In genomic region chr2:119355651-119356050, GRCm38 (mm10) we compare ENCODE assay signal across 9 mouse cellular contexts. TPM values are rescaled to one million over a fixed set of nuclear protein-coding genes. Genes with fewer than 3 reads are reported as not detected.
DNase-seq lines count a peak whose midpoint lies in the region; ATAC-seq and TF ChIP-seq lines count a peak whose summit lies in the region.
"Had no signal": no experiment of that assay in that cellular context is flagged by ENCODE, and none has a peak within 500 bp of the region (broad histone marks: within the 10 kb centered on the region; RNA-seq: fewer than 3 reads in every experiment).

No protein-coding gene starts in this region.

- no peak for TF ChIP-seq POLR2A in cerebellum, adult 2 months (IDR thresholded peaks at IDR 0.05; ENCODE audit: borderline replicate concordance, insufficient read depth, low read length)

- no peaks in the 10 kb centered on the region for H3K9me3 ChIP-seq in neural tube, embryonic 15.5 days (replicated peaks)

- peak; percentile 22 for DNase-seq in embryo, embryonic 10 days (ENCODE audit: low spot score)
- no peak for DNase-seq in embryo, embryonic 9.5 days (ENCODE audit: extremely low spot score)
- DNase-seq in 416B (ENCODE audit: low read depth) = peak; percentile 38
- peak; percentile 88 to 93 for DNase-seq in cerebellum, adult 2 months
- DNase-seq in heart, postnatal 14 days = peak; percentile 70 to 77
- DNase-seq in layer of hippocampus, postnatal 14 days (ENCODE audit: low spot score in 2 of 2) = no peak
- DNase-seq: lung, postnatal 36 days had no signal

- no peaks in the 10 kb centered on the region for H3K27me3 ChIP-seq in cerebellum, adult 2 months (ENCODE audit: control insufficient read depth, insufficient read depth, low read length)
- 0 out of 2 replicates have a peak, but pooled peaks cover 3% of the 10 kb centered on the region for H3K27me3 ChIP-seq in neural tube, embryonic 15.5 days (replicated peaks)

- no peak for ATAC-seq in neural tube, embryonic 15.5 days (ENCODE audit: low FRiP score)
- no peak for ATAC-seq in CD4-positive, CD25-positive, alpha-beta regulatory T cell, adult 4 months

- whole genome bisulfite sequencing in cerebellum, adult 2 months = 3% methylated on average over 7 of the region's 7 CpGs
- 33% methylated on average over 7 of the region's 7 CpGs for WGBS in neural tube, embryonic 15.5 days

- intact Hi-C loops in heart, postnatal 14 days (cut with DNase I) = no loop called here

- H3K4me3 ChIP-seq in cerebellum, adult 2 months (replicated peaks; ENCODE audit: insufficient read depth, low read depth, low read length) = no peak overlapping the region
- no peak overlapping the region for H3K4me3 ChIP-seq in neural tube, embryonic 15.5 days (replicated peaks)

- peak overlapping the region; percentile 17 for H3K27ac ChIP-seq in cerebellum, adult 2 months (ENCODE audit: insufficient read depth, low read length)
- H3K27ac ChIP-seq in neural tube, embryonic 15.5 days (replicated peaks) = no peak overlapping the region

- H3K4me1 ChIP-seq in cerebellum, adult 2 months (ENCODE audit: control insufficient read depth, insufficient read depth, low read length) = peaks cover 20% of the 10 kb centered on the region; the same call in 1 of the 2 replicates
- H3K4me1 ChIP-seq in neural tube, embryonic 15.5 days = peaks cover 13% of the 10 kb centered on the region

- no peak overlapping the region for H3K4me2 ChIP-seq in neural tube, embryonic 15.5 days

- peak; percentile 21; the same call in 1 of the 2 replicates for TF ChIP-seq CTCF in cerebellum, adult 2 months (IDR thresholded peaks at IDR 0.05; ENCODE audit: borderline replicate concordance, insufficient read depth, low read depth, low read length)

- H3K36me3 ChIP-seq in neural tube, embryonic 15.5 days = peaks cover 7% of the 10 kb centered on the region

- H3K9ac ChIP-seq in neural tube, embryonic 15.5 days (replicated peaks) = no peak overlapping the region

RNA-seq across cellular contexts. Expression of gene Chac1, which starts 4.6 kb away (rescaled TPM):
- polyA plus RNA-seq in cerebellum, adult 2 months (2012; rRNA removed) = 8.1 and 9.8 TPM in 2 replicates
- 10 to 100 TPM; 12.8 to 13.0 TPM for total RNA-seq in heart, postnatal 14 days (2021)
- 11.3 and 12.1 TPM in 2 replicates for polyA plus RNA-seq in neural tube, embryonic 15.5 days (2015; fragmentation: Nextera tagmentation; extraction: Ambion mirVana)
- not detected for polyA plus RNA-seq in CD4-positive, CD25-positive, alpha-beta regulatory T cell, adult 4 months (2017; shearing (Covaris generic))
- 1 to 10 TPM; 6.6 to 7.8 TPM for total RNA-seq in layer of hippocampus, postnatal 14 days (2021)

RNA-seq across cellular contexts. Expression of gene Dll4, which starts 30.1 kb away (rescaled TPM):
- polyA plus RNA-seq in cerebellum, adult 2 months (2012; rRNA removed) = 3.1 and 4.1 TPM in 2 replicates
- 10 to 100 TPM; 19.5 to 22.3 TPM for total RNA-seq in heart, postnatal 14 days (2021)
- 3.9 and 10.4 TPM in 2 replicates for polyA plus RNA-seq in neural tube, embryonic 15.5 days (2015; fragmentation: Nextera tagmentation; extraction: Ambion mirVana)
- not detected for polyA plus RNA-seq in CD4-positive, CD25-positive, alpha-beta regulatory T cell, adult 4 months (2017; shearing (Covaris generic))
- total RNA-seq in layer of hippocampus, postnatal 14 days (2021) = 1 to 10 TPM; 5.6 to 6.3 TPM

Comparison
In these comparisons a context has a peak if more than half of its experiments do, and no peak if none do; other contexts are left out.
1. DNase-seq: peak in embryo, embryonic 10 days (single experiment), 416B (single experiment), cerebellum, adult 2 months (2 of 2) and heart, postnatal 14 days (2 of 2); none in embryo, embryonic 9.5 days (single experiment) and layer of hippocampus, postnatal 14 days (0 of 2).